Mouse (Mus musculus): ENCODE measurements around the gene Rnf130. TPM values are rescaled to one million over a fixed set of nuclear protein-coding genes. Genes with fewer than 3 reads are reported as not detected.
A peak's percentile ranks its signal among the peaks of the same experiment; 100 is the strongest.

The Rnf130 gene
- 59.5 and 64.1 TPM in 2 replicates for polyA plus RNA-seq (2015; fragmentation: Nextera tagmentation; extraction: Ambion mirVana)

GRCm38 (mm10) chr11:50024833-50025720, at the start of gene Rnf130:
Gene Rnf130 (plus strand): TSS chr11:50025346.
- Histone ChIP-seq H3K9me3 (replicated peaks) (no peaks in the 10 kb centered on the region), H3K4me2 (peak within 1 kb of the TSS; percentile 72), H3K36me3 (ENCODE audit: poor library complexity, severe bottlenecking) (no peaks in the 10 kb centered on the region), H3K27ac (peak within 1 kb of the TSS; percentile 93), H3K27me3 (peaks cover 7% of the 10 kb centered on the region; the same call in 1 of the 2 replicates), H3K4me1 (peaks cover 35% of the 10 kb centered on the region), H3K9ac (peak within 1 kb of the TSS; percentile 99), H3K4me3 (peak within 1 kb of the TSS; percentile 98)
- ATAC-seq: peak; percentile 89
- WGBS: 1% methylated on average over 101 of the region's 129 CpGs

- Histone ChIP-seq H3K4me1 (no peaks in the 10 kb centered on the region), H3K27me3 (no peaks in the 10 kb centered on the region), H3K9me3 (replicated peaks) (no peaks in the 10 kb centered on the region), H3K36me3 (ENCODE audit: poor library complexity, severe bottlenecking) (no peaks in the 10 kb centered on the region), H3K4me3 (no peak overlapping the region), H3K9ac (no peak overlapping the region), H3K4me2 (no peak overlapping the region), H3K27ac (no peak overlapping the region)
- no peak for ATAC-seq
- 87% methylated on average over 10 of the region's 10 CpGs for WGBS
Observed at GRCm38 (mm10) chr11:49977963-49978568, 47.1 kb upstream of the Rnf130 start.

- Histone ChIP-seq H3K9ac (no peak overlapping the region), H3K4me1 (no peaks in the 10 kb centered on the region), H3K9me3 (replicated peaks) (no peaks in the 10 kb centered on the region), H3K4me2 (no peak overlapping the region), H3K4me3 (no peak overlapping the region), H3K27me3 (no peaks in the 10 kb centered on the region), H3K27ac (no peak overlapping the region), H3K36me3 (ENCODE audit: poor library complexity, severe bottlenecking) (no peaks in the 10 kb centered on the region)
- no peak for ATAC-seq
- 89% methylated on average over 8 of the region's 8 CpGs for WGBS
Observed at GRCm38 (mm10) chr11:49978935-49979334, 46.2 kb upstream of the Rnf130 start.

- H3K36me3 ChIP-seq (ENCODE audit: poor library complexity, severe bottlenecking): no peaks in the 10 kb centered on the region
- WGBS: 60% methylated on average over 6 of the region's 6 CpGs
- H3K9ac ChIP-seq: no peak overlapping the region
- no peak overlapping the region for H3K4me3 ChIP-seq
- H3K4me1 ChIP-seq: no peaks in the 10 kb centered on the region
- H3K4me2 ChIP-seq: no peak overlapping the region
- no peaks in the 10 kb centered on the region for H3K9me3 ChIP-seq (replicated peaks)
- no peaks in the 10 kb centered on the region for H3K27me3 ChIP-seq
- no peak overlapping the region for H3K27ac ChIP-seq
- no peak for ATAC-seq
Observed at GRCm38 (mm10) chr11:49980681-49981235, 44.4 kb upstream of the Rnf130 start.

GRCm38 (mm10) chr11:49981321-49981963, 43.7 kb upstream of the Rnf130 start:
- Histone ChIP-seq H3K36me3 (ENCODE audit: poor library complexity, severe bottlenecking) (no peaks in the 10 kb centered on the region), H3K9ac (no peak overlapping the region), H3K4me1 (no peaks in the 10 kb centered on the region), H3K4me2 (no peak overlapping the region), H3K27me3 (no peaks in the 10 kb centered on the region), H3K27ac (no peak overlapping the region), H3K9me3 (replicated peaks) (no peaks in the 10 kb centered on the region), H3K4me3 (no peak overlapping the region)
- 86% methylated on average over 7 of the region's 7 CpGs for WGBS
- no peak for ATAC-seq

GRCm38 (mm10) chr11:49982094-49982493, 43.1 kb upstream of the Rnf130 start:
- no peak overlapping the region for H3K4me2 ChIP-seq
- no peak for ATAC-seq
- H3K27ac ChIP-seq: no peak overlapping the region
- H3K9me3 ChIP-seq (replicated peaks): no peaks in the 10 kb centered on the region
- H3K27me3 ChIP-seq: no peaks in the 10 kb centered on the region
- no peak overlapping the region for H3K4me3 ChIP-seq
- H3K4me1 ChIP-seq: no peaks in the 10 kb centered on the region
- no peaks in the 10 kb centered on the region for H3K36me3 ChIP-seq (ENCODE audit: poor library complexity, severe bottlenecking)
- WGBS: 89% methylated on average over 4 of the region's 4 CpGs
- no peak overlapping the region for H3K9ac ChIP-seq

GRCm38 (mm10) chr11:49982881-49983280, 42.3 kb upstream of the Rnf130 start:
- Histone ChIP-seq H3K4me2 (no peak overlapping the region), H3K36me3 (ENCODE audit: poor library complexity, severe bottlenecking) (no peaks in the 10 kb centered on the region), H3K9ac (no peak overlapping the region), H3K27ac (no peak overlapping the region), H3K27me3 (no peaks in the 10 kb centered on the region), H3K9me3 (replicated peaks) (no peaks in the 10 kb centered on the region), H3K4me1 (no peaks in the 10 kb centered on the region), H3K4me3 (no peak overlapping the region)
- no peak for ATAC-seq
- WGBS: 40% methylated on average over 4 of the region's 4 CpGs

- no peak for ATAC-seq
- WGBS: 79% methylated on average over 4 of the region's 4 CpGs
- H3K4me3 ChIP-seq: no peak overlapping the region
- H3K27me3 ChIP-seq: no peaks in the 10 kb centered on the region
- H3K9ac ChIP-seq: no peak overlapping the region
- H3K4me1 ChIP-seq: no peaks in the 10 kb centered on the region
- H3K27ac ChIP-seq: no peak overlapping the region
- H3K9me3 ChIP-seq (replicated peaks): no peaks in the 10 kb centered on the region
- no peak overlapping the region for H3K4me2 ChIP-seq
- no peaks in the 10 kb centered on the region for H3K36me3 ChIP-seq (ENCODE audit: poor library complexity, severe bottlenecking)
Observed at GRCm38 (mm10) chr11:49983875-49984552, 41.1 kb upstream of the Rnf130 start.

- H3K9ac ChIP-seq: no peak overlapping the region
- H3K4me3 ChIP-seq: no peak overlapping the region
- WGBS: 92% methylated on average over 4 of the region's 4 CpGs
- ATAC-seq: no peak
- no peaks in the 10 kb centered on the region for H3K36me3 ChIP-seq (ENCODE audit: poor library complexity, severe bottlenecking)
- H3K27me3 ChIP-seq: no peaks in the 10 kb centered on the region
- no peak overlapping the region for H3K27ac ChIP-seq
- no peaks in the 10 kb centered on the region for H3K9me3 ChIP-seq (replicated peaks)
- H3K4me2 ChIP-seq: no peak overlapping the region
- H3K4me1 ChIP-seq: no peaks in the 10 kb centered on the region
Observed at GRCm38 (mm10) chr11:49985009-49985408, 40.1 kb upstream of the Rnf130 start.

GRCm38 (mm10) chr11:49986277-49987036, 38.7 kb upstream of the Rnf130 start:
- Histone ChIP-seq H3K4me3 (no peak overlapping the region), H3K4me1 (no peaks in the 10 kb centered on the region), H3K9me3 (replicated peaks) (no peaks in the 10 kb centered on the region), H3K36me3 (ENCODE audit: poor library complexity, severe bottlenecking) (no peaks in the 10 kb centered on the region), H3K4me2 (no peak overlapping the region), H3K9ac (no peak overlapping the region), H3K27ac (no peak overlapping the region), H3K27me3 (no peaks in the 10 kb centered on the region)
- 22% methylated on average over 10 of the region's 10 CpGs for WGBS
- ATAC-seq: peak; percentile 81; the same call in 1 of the 2 replicates

GRCm38 (mm10) chr11:49994536-49994935, 30.6 kb upstream of the Rnf130 start:
- Histone ChIP-seq H3K4me3 (no peak overlapping the region), H3K9ac (no peak overlapping the region), H3K27ac (no peak overlapping the region), H3K4me2 (no peak overlapping the region), H3K9me3 (replicated peaks) (no peaks in the 10 kb centered on the region), H3K4me1 (no peaks in the 10 kb centered on the region), H3K27me3 (no peaks in the 10 kb centered on the region), H3K36me3 (ENCODE audit: poor library complexity, severe bottlenecking) (no peaks in the 10 kb centered on the region)
- no peak for ATAC-seq
- WGBS: 84% methylated on average over 2 of the region's 2 CpGs
